Mouse (Mus musculus) lung, postnatal 14 days (tissue): ENCODE results near the gene Pdyn.
A peak's percentile ranks its signal among the peaks of the same experiment; 100 is the strongest.

ENCODE experiments used
- DNase-seq: peaks from one replicate; pipeline ENCODE4 v3.0.0; 2021

Gene Pdyn

GRCm38 (mm10) chr2:129654233-129654950, 45.3 kb downstream of the Pdyn start:
- peak; percentile 30 for DNase-seq

- no peak for DNase-seq
Observed at GRCm38 (mm10) chr2:129653632-129654031, 46.0 kb downstream of the Pdyn start.

GRCm38 (mm10) chr2:129652616-129653015, 47.0 kb downstream of the Pdyn start:
- peak; percentile 18 for DNase-seq
